Mouse (Mus musculus): Measurements from ENCODE around the gene Auts2. TPM values are rescaled to one million over a fixed set of nuclear protein-coding genes. Genes with fewer than 3 reads are reported as not detected.

The Auts2 gene
- polyA plus RNA-seq, 1 experiment, result 0.01 TPM

DNA sequence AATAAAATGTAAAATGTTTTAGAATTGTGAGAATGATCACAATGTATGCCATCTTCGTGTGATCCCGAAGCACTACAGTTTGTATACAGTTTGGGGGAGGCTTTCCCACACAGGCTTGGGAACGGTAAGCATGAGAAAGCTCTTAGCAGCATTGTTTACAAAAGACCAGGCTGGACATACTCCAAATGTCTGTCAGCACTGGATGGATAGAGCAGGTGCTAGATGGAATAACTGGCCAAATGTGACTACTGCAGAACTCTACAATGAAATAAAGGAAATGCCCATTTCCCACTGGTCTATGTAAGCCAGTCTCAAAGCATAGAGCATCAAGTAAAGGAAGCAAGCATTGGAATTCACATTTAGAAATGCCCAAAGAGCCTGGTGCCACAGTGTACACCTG lies 1144.9 kb downstream of the Auts2 start:
- Histone ChIP-seq H3K36me3 (ENCODE audit: control insufficient read depth) (no peaks in the 10 kb centered on the region), H3K27me3 (ENCODE audit: control insufficient read depth) (no peaks in the 10 kb centered on the region), H3K4me1 (ENCODE audit: control insufficient read depth) (no peaks in the 10 kb centered on the region), H3K4me3 (replicated peaks) (no peak overlapping the region), H3K9me3 (ENCODE audit: control insufficient read depth, low read length) (peaks cover 51% of the 10 kb centered on the region)
- no peak for TF ChIP-seq TAL1 (IDR thresholded peaks at IDR 0.05; ENCODE audit: low read length)
- TF ChIP-seq GATA1 (IDR thresholded peaks at IDR 0.05; ENCODE audit: low read length), result no peak

DNA sequence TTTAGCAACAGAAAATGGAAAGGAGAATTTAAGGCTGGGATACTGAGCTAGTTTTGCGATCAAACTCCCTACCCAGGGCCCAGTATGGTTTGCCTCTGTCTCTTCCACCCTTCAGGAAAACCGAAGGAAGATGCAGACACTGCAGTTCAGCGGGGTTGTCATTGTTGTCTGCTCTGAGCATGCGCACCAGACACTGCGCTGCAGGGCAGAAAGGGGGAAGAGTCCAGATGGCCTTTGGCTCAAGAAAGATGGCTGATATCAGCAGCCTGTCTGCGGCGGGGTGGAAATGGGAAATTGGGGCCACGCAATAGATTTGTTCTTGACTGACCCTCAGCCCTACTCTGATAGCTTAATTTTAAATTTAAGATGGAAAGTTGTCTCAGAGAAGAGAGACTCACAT lies 1147.4 kb downstream of the Auts2 start:
- no peak for TF ChIP-seq GATA1 (IDR thresholded peaks at IDR 0.05; ENCODE audit: low read length)
- Histone ChIP-seq H3K9me3 (ENCODE audit: control insufficient read depth, low read length) (peaks cover 51% of the 10 kb centered on the region), H3K27me3 (ENCODE audit: control insufficient read depth) (no peaks in the 10 kb centered on the region), H3K4me3 (replicated peaks) (no peak overlapping the region), H3K4me1 (ENCODE audit: control insufficient read depth) (no peaks in the 10 kb centered on the region), H3K36me3 (ENCODE audit: control insufficient read depth) (no peaks in the 10 kb centered on the region)
